Mouse (Mus musculus) liver, adult 2 months (tissue): Measurements from ENCODE around the gene Rfx2.
A peak's percentile ranks its signal among the peaks of the same experiment; 100 is the strongest.

ENCODE experiments used
- CTCF ChIP-seq: fragments of 200-500 bp; IDR thresholded peaks from 2 replicates; pipeline ENCODE4 v1.5.1; 2011; ENCODE audit warnings: low read depth, low read length, control low read depth
- POLR2A ChIP-seq: fragments of 200-500 bp; IDR thresholded peaks from 2 replicates; pipeline ENCODE4 v1.6.1; 2011; ENCODE audit warnings: low read length, control low read depth; ENCODE audit not compliant: insufficient read depth; ENCODE audit errors: extremely low read depth

DNA sequence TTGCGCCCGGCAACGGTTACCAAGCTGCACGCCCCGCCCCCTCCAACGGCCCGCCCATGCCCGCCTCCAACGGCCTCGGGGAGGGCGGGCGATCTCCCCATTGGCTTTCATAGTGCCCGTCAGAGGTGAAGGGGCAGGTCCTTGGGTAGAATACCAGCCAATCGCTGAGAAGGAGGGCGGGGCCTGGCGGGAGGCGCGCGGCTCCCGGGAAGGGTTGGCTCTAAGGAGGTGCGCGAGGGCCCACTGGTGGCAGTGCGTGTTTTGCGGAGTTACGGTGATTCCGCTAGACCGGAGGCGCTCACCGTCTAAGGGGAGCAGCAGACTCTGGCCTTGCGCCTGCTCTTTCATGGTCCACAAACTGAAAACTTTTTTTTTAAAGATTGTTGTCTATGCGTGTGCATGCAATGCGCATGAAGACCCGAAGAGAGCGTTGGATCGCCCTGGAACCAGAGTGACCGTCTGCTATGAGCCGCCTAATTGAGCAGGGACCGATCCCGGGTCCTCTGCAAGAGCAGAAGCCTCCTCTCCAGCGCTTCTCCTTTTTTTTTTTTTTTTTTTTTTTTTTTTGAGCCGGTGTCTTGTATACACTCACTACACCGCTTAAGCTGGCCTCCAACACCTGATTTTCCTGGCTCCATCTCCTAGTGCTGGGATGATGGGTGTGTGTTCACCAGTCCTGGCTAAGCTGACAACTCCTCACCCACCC, 451 bp upstream of the Rfx2 start:
- TF ChIP-seq CTCF (peak; percentile 40), POLR2A (no peak)
